Mouse (Mus musculus): Measurements from ENCODE around the gene Cntrob. TPM values are rescaled to one million over a fixed set of nuclear protein-coding genes. Genes with fewer than 3 reads are reported as not detected.

Gene Cntrob
- 10 to 100 TPM; 14.2 to 18.3 TPM for total RNA-seq (2021)

DNA sequence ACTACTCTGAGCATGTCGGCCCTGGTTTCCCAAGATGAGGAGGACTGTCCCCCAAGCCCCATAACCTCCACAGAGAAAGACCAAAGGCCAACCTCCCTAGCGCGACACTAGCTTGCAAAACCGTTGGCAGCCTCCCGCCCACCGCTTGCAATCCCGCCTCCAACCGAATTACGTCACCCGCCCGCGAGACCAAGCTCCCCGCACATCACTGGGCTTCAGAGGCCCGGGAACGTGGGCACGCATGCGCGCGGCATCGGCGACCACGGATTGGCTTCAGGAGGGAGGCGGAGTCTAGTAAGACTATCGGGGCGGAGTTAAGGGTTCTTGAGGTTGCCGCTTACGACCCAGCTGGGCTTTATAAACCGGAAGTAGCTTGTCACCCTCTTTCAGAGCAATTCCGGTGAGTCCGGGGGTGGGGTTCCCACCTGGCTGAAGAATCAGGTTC lies at the start of gene Cntrob, which contains the start of gene Trappc1:
Cntrob (minus strand) TSS at position 109 of the 445 bp plus-strand sequence.
Trappc1 (plus strand) TSS at position 314 of the 445 bp plus-strand sequence.
- peak; percentile 97 to 99 for DNase-seq (ENCODE audit: low spot score in 2 of 2)
- intact Hi-C loops (cut with DNase I) = loop anchor here (2.0 to 5.0 kb wide), 4 partner anchors 25 to 65 kb away; partner anchors contain the start of gene Chd3

DNA sequence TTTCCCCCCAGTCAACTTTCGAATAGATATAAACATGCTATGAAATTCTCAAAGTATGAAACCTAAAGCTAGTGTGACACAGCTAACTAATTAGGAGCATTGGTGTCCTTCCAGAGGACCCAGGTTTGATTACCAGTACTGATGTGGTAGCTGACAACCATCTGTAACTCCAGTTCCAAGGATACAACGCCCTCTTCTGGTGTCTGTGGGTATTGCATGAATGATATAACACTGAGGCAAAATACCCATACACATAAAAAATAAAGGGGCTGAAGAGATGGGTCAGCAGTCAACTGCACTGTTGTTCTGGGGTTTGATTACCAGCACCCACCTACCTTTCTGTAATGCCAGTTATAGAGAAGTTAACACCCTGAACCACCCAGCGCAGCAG lies 49.2 kb upstream of the Cntrob start:
- intact Hi-C loops (cut with DNase I) = no loop called here
- DNase-seq (ENCODE audit: low spot score in 2 of 2) = no peak

DNA sequence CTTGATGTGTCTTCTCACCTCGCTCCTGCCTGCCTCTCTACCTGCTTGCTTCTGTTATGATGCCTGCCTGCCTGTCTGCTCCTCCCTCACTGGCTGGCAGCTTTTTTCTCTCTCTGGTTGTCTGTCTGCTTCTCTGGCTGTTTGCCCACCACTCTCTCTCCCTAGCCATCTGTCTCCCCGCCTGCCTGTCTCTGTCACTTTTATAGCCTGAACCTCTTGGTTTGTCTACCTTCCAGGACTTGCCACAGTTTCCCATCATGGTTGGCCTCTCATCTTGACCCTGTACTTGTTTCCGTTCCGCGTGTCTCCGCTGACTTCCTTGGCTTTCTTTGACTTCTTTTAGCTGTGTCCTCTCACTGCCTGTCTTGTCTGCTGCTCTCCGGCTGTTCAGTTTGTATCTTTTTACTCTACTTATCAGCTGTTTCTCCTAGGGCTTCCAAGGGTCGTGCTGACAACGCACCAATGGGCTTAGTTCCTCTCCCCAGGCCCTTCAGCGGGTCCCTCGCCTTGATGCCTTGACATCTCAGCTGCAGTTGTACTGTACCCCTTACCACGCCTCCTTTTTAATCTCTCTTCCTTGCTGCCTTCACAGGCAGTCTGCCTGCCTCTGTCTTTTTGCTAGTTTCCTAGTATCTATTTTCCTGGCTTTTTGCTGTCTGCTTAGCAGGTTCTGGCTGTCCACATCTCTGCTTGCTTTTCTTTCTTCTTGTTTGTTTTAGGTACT lies 48.6 kb upstream of the Cntrob start:
- DNase-seq (ENCODE audit: low spot score in 2 of 2) = peak; percentile 64 to 84
- intact Hi-C loops (cut with DNase I) = no loop called here

GRCm38 (mm10) chr11:69371601-69372000 lies 48.0 kb upstream of the Cntrob start:
- intact Hi-C loops (cut with DNase I) = no loop called here
- no peak for DNase-seq (ENCODE audit: low spot score in 2 of 2)

- intact Hi-C loops (cut with DNase I) = no loop called here
- no peak for DNase-seq (ENCODE audit: low spot score in 2 of 2)
Measured at GRCm38 (mm10) chr11:69370817-69371215, 47.2 kb upstream of the Cntrob start.

DNA sequence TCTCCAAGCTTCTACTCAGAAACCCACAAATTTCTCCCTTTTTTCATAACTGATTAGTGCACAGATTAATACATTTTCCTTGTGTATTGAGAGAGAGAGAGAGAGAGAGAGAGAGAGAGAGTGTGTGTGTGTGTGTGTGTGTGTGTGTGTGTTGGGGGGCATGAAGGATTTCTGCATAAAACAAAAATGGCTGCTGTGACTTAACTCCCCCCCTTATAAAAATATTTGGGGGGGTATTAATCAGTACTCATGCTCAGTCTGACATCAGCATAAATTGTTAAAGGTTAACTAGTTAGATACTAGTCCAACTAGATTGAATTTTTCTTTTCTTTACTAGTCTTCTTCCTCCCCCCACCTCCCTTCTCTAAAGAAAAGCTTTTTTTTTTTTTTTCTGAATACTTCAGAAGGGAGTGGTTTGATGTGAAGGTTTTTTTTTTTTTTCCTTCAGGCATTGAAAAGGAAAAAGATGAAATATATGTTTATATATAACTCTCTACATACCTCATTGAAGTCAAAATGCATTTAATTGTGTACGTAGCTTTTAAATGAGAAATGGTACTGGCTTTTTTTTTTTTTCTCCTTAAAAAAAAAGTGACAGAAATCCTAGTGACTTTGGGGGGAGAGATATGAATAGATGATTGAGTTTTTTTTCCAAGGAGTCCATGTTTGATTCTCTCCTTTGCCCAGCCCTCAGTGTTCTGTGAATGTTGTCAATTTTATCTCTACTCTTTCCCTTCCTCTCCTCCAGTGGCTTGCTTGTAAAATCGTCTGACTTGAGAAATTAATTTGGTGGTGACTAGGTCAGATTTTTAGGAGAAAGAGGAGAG lies 46.6 kb upstream of the Cntrob start:
- intact Hi-C loops (cut with DNase I) = loop anchor here (5.0 kb wide), 2 partner anchors 48 to 273 kb away; partner anchors contain the start of genes Cntrob, Per1 and Trappc1
- DNase-seq (ENCODE audit: low spot score in 2 of 2) = no peak

DNA sequence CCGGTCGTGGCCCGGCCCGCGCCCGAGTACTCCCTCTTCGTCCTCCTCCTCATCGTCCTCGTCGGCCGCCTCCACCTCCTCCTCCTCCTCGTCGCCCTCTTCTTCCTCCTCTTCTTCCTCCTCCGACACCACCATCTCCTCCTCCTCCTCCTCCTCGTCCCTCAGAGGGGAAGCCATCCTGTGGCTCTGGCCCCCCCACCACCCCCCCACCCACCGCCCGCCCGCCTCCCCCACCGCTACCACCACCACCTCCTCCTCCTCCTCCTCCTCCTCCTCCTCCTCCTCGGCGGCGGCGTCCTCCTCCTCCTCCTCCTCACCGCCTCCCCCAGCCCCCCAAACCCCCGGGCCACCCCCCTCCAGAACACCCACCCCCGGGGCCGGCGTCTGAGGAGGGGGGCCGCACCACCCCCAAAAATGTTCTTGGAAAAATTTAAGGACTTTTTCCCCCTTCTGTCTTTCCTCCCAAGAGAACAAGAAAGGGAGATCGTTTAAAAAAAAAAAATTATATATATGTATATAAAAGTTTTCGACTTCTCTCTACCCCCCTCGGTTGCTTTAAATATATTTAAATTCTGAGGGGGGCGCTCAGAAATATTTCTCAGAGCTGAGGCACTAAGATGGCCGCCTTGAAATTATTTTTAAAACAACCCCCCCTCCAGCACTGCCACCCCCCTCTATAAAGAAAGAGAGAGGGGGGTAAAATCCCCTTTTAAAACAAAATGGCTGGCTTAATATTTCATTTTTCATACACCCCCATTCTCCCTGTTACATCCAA lies 45.8 kb upstream of the Cntrob start, which contains the start of gene Chd3:
Chd3 (minus strand) TSS at position 192 of the 775 bp plus-strand sequence.
- DNase-seq (ENCODE audit: low spot score in 2 of 2) = no peak
- intact Hi-C loops (cut with DNase I) = loop anchor here (5.0 kb wide), 2 partner anchors 47 to 272 kb away; partner anchors contain the start of genes Cntrob, Per1 and Trappc1

GRCm38 (mm10) chr11:69368356-69369214 lies 45.0 kb upstream of the Cntrob start:
- intact Hi-C loops (cut with DNase I) = loop anchor here (5.0 kb wide), 2 partner anchors 46 to 271 kb away; partner anchors contain the start of genes Cntrob, Per1 and Trappc1
- DNase-seq (ENCODE audit: low spot score in 2 of 2) = peak in 1 of 2 experiments; percentile 34

GRCm38 (mm10) chr11:69367616-69368355 lies 44.2 kb upstream of the Cntrob start:
- no peak for DNase-seq (ENCODE audit: low spot score in 2 of 2)
- intact Hi-C loops (cut with DNase I) = loop anchor here (2.0 to 5.0 kb wide), 3 partner anchors 45 to 270 kb away; partner anchors contain the start of genes Cntrob, Per1 and Trappc1

- DNase-seq (ENCODE audit: low spot score in 2 of 2) = peak; percentile 47 to 69
- intact Hi-C loops (cut with DNase I) = loop anchor here (2.0 to 5.0 kb wide), 3 partner anchors 45 to 270 kb away; partner anchors contain the start of genes Cntrob, Per1 and Trappc1
Measured at GRCm38 (mm10) chr11:69366855-69367615, 43.5 kb upstream of the Cntrob start.

- peak; percentile 95 to 99 for DNase-seq (ENCODE audit: low spot score in 2 of 2)
- intact Hi-C loops (cut with DNase I) = loop anchor here (2.0 to 5.0 kb wide), 3 partner anchors 44 to 269 kb away; partner anchors contain the start of genes Cntrob, Per1 and Trappc1
Measured at GRCm38 (mm10) chr11:69366157-69366854, 42.7 kb upstream of the Cntrob start.

DNA sequence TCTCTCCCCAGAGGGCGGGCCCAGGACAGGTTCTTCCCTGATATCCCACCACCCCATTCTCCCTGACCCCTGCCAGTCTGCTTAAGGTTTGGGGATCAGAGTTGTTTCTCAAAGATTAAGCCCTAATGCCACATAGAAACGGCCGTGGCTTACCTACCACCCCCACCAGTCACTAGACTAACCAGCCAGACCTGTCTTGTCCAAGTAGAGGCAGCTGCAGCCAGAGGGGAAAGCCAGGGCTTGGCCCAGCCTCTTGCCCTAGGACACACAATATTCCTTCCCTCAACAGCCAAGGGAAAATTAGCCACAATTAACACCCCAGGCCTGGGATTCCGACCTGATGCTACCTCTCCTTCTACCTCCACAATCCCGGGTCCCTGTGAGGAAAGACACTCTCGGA lies 42.1 kb upstream of the Cntrob start:
- intact Hi-C loops (cut with DNase I) = loop anchor here (2.0 to 5.0 kb wide), 3 partner anchors 43 to 268 kb away; partner anchors contain the start of genes Cntrob, Per1 and Trappc1

DNA sequence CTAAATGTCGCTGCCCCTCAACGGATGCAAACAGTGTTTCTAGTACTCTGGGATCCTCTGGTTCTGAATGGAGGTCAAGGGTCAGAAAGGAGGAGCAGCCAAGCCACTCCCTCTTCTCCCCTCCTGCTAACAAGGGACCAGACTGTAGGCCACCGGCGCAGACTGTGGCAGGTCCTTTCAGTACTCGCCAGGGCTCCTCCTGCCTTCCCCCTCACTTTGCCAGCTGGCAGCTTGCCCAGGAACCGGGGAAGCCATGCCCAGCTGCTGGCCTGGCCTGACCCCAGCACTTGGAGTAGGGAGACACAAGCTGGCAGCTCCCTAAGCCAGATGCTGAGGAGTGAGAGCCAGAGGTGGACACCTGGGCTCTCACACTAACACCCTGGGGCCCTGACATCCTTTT lies 41.3 kb upstream of the Cntrob start:
- peak; percentile 84 to 91 for DNase-seq (ENCODE audit: low spot score in 2 of 2)
- intact Hi-C loops (cut with DNase I) = loop anchor here (5.0 kb wide), 2 partner anchors 43 to 268 kb away; partner anchors contain the start of genes Cntrob, Per1 and Trappc1

More for the DNA sequence above, 42.1 kb upstream of the Cntrob start:
- DNase-seq (ENCODE audit: low spot score in 2 of 2) = no peak

DNA sequence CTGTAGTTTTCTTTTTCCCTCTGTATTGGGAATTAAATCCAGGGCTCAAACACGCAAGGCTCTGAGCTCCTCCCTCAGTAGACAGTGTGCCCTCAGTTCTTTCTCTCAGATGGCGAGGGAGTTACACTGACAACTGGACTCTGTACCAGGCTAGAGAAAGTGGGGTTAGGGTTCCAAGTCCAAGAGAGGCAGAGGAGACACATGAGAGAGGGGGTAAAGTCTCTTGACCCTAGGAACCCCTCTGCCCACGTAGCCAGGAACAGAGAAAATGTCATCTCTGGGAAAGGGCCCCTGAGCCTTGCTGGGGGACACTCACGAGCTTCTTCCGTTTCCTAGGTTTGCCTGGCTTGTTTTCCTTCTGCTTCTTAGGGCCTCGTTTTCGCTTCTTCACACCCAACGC lies 40.8 kb upstream of the Cntrob start:
- intact Hi-C loops (cut with DNase I) = no loop called here

DNA sequence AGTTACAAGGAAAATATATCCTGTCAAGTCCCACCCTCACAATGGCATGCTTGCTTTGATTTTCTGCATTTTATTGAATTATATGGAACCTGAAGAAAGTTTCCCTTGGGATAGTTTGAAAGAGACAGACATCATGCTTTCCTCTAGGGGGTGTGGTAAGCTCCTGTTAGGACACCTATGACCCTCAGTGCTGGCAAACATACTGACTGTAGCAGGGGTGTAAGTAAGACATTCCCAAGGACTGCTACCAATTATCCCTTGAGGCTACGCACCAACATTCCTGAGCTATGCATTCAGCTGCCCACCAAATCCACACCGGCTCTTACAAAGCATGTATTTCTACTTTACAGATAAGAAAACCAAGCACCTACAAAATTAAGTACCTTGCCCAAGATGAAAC lies 38.9 kb upstream of the Cntrob start:
- intact Hi-C loops (cut with DNase I) = no loop called here
- DNase-seq (ENCODE audit: low spot score in 2 of 2) = no peak

More for the DNA sequence above, 40.8 kb upstream of the Cntrob start:
- no peak for DNase-seq (ENCODE audit: low spot score in 2 of 2)

DNA sequence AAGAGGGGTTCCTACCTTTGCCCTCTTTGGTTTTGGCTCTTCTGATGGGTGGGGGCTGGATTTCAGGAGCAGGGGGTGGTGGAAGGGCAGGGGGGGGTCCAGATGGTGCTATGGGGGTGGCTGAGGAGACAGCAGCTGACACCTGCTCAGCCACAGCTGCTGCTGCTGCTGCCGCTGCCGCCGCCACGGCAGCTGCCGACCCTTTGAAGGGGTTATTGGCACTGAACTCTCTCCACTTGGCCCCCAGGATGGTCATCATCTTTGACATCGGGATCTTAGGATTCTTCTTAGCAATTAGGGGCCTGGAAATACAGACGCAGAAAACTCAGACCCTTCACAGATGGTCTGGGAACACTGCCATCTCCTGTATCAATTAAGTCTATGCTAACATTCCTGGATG lies 38.4 kb upstream of the Cntrob start:
- no peak for DNase-seq (ENCODE audit: low spot score in 2 of 2)
- intact Hi-C loops (cut with DNase I) = no loop called here

Measured in left cerebral cortex, postnatal 25 days (tissue).